Mouse (Mus musculus): ENCODE measurements around the gene Cdkl5. TPM values are rescaled to one million over a fixed set of nuclear protein-coding genes. Genes with fewer than 3 reads are reported as not detected.
"Not testable (repeated sequence)": the region's sequence is repeated elsewhere in the genome, so short reads cannot be mapped to it uniquely, and the experiment has no call there.

Gene Cdkl5
- polyA plus RNA-seq, 1 experiment from 2014 or later = 0.35 TPM

DNA sequence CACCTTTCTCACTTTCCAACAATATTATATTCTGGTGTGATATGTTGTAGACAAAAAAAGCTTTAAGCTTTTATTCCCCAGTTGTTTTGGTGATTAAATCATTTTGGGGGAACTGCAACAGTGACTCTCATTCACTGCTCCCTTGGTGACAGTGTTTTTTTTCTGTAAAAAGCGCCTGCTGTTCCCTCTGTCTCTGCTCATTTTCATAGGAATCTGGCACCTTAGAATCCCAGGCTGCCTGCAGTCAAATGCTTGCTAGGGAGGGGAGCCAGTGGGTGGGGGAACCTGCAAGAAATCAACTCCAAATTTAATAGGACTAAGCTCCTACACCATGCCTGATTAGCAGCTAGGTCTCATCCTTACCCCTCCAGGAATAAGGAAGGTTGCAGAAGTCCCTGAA lies 221.5 kb downstream of the Cdkl5 start:
- no peak overlapping the region for H3K4me2 ChIP-seq (ENCODE audit: low read depth, low read length)
- no peaks in the 10 kb centered on the region for H3K9me3 ChIP-seq (replicated peaks; ENCODE audit: control insufficient read depth, low read length)
- WGBS (ENCODE audit: insufficient replicate concordance) = 32% methylated on average over 1 of the region's 1 CpGs
- no peak overlapping the region for H3K4me3 ChIP-seq (ENCODE audit: low read depth, low read length)
- H3K9ac ChIP-seq (ENCODE audit: low read depth, low read length) = no peak overlapping the region
- no peaks in the 10 kb centered on the region for H3K27me3 ChIP-seq (ENCODE audit: control insufficient read depth, insufficient read depth, low read depth, low read length)
- no peaks in the 10 kb centered on the region for H3K4me1 ChIP-seq (ENCODE audit: control insufficient read depth, low read depth, low read length)
- no peak for ATAC-seq (ENCODE audit: low read depth)
- no peak overlapping the region for H3K27ac ChIP-seq (ENCODE audit: low read length)
- no peaks in the 10 kb centered on the region for H3K36me3 ChIP-seq (ENCODE audit: control insufficient read depth, insufficient read depth)

DNA sequence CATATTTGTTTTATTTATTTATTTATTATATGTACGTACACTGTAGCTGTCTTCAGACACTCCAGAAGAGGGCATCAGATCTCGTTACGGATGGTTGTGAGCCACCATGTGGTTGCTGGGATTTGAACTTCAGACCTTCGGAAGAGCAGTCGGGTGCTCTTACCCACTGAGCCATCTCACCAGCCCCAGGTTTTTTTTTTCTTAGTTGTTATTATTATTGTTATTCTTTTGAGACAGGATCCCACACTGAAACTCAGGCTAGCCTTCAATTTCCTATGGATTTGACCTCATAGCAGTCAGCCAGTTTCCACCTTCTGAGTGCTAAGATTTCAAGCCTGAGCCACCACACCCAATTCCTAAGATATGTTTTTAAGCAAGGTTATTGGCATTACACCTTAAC lies 224.9 kb downstream of the Cdkl5 start:
- not testable (repeated sequence) for H3K4me2 ChIP-seq (ENCODE audit: low read depth, low read length); H3K27me3 ChIP-seq (ENCODE audit: control insufficient read depth, insufficient read depth, low read depth, low read length); H3K4me1 ChIP-seq (ENCODE audit: control insufficient read depth, low read depth, low read length); H3K4me3 ChIP-seq (ENCODE audit: low read depth, low read length); H3K9me3 ChIP-seq (replicated peaks; ENCODE audit: control insufficient read depth, low read length); H3K27ac ChIP-seq (ENCODE audit: low read length); ATAC-seq (ENCODE audit: low read depth); H3K9ac ChIP-seq (ENCODE audit: low read depth, low read length); H3K36me3 ChIP-seq (ENCODE audit: control insufficient read depth, insufficient read depth)
- WGBS (ENCODE audit: insufficient replicate concordance) = 73% methylated on average over 5 of the region's 5 CpGs

DNA sequence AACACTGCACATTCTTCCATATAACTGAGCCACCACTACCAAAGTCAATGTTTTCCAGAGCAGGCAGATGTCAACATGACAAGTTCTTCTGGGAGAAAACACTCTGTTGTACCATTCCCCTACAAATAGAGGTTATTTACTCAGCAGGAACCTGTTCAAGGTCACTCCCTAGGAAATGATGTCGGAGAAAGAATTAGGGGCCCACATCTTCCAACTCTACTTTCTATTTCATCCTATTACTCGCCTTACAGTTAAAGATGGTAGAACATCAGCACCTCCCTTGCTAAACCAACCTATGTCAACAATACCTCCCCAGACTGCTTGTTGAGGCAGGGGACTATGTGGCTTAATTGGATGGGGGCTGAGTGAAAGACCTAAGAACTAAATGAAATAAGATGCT lies 226.8 kb downstream of the Cdkl5 start, which contains the start of gene Rs1:
Gene Rs1 (plus strand): TSS at position 301 of the 400 bp plus-strand sequence.
- no peaks in the 10 kb centered on the region for H3K36me3 ChIP-seq (ENCODE audit: control insufficient read depth, insufficient read depth)
- no peaks in the 10 kb centered on the region for H3K9me3 ChIP-seq (replicated peaks; ENCODE audit: control insufficient read depth, low read length)
- no peak for ATAC-seq (ENCODE audit: low read depth)
- no peaks in the 10 kb centered on the region; the same call in 1 of the 2 replicates for H3K4me1 ChIP-seq (ENCODE audit: control insufficient read depth, low read depth, low read length)
- no peaks in the 10 kb centered on the region for H3K27me3 ChIP-seq (ENCODE audit: control insufficient read depth, insufficient read depth, low read depth, low read length)
- H3K4me3 ChIP-seq (ENCODE audit: low read depth, low read length) = peak within 1 kb of the TSS; percentile 67
- peak within 1 kb of the TSS; percentile 58 for H3K4me2 ChIP-seq (ENCODE audit: low read depth, low read length)
- 72% methylated on average over 2 of the region's 2 CpGs for WGBS (ENCODE audit: insufficient replicate concordance)
- H3K27ac ChIP-seq (ENCODE audit: low read length) = no peak within 1 kb of the TSS
- H3K9ac ChIP-seq (ENCODE audit: low read depth, low read length) = no peak within 1 kb of the TSS

DNA sequence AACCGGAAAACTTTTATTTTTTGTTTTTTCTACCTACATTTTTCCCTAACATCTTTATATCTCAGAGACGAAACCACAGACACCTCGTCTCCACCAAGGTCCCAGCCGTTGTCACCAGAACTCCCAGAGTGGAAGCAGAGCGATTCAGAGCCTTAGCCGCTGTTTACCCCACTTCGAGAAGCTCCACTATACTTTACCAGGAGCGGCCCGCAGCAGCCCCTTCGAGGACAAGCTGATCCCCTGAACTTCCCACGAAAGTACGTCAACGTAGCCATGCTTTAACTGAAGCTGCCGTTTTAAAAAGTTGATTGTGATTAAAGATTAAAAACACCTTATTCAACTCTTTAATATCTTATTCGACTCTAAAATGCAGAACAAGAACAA lies 228.3 kb downstream of the Cdkl5 start:
- H3K9me3 ChIP-seq (replicated peaks; ENCODE audit: control insufficient read depth, low read length) = no peaks in the 10 kb centered on the region
- H3K9ac ChIP-seq (ENCODE audit: low read depth, low read length) = peak overlapping the region; percentile 53
- no peaks in the 10 kb centered on the region for H3K27me3 ChIP-seq (ENCODE audit: control insufficient read depth, insufficient read depth, low read depth, low read length)
- peak overlapping the region; percentile 58 for H3K4me2 ChIP-seq (ENCODE audit: low read depth, low read length)
- H3K4me1 ChIP-seq (ENCODE audit: control insufficient read depth, low read depth, low read length) = no peaks in the 10 kb centered on the region; the same call in 1 of the 2 replicates
- WGBS (ENCODE audit: insufficient replicate concordance) = 28% methylated on average over 15 of the region's 15 CpGs
- H3K27ac ChIP-seq (ENCODE audit: low read length) = no peak overlapping the region
- no peaks in the 10 kb centered on the region for H3K36me3 ChIP-seq (ENCODE audit: control insufficient read depth, insufficient read depth)
- ATAC-seq (ENCODE audit: low read depth) = peak; percentile 79
- peak overlapping the region; percentile 67 for H3K4me3 ChIP-seq (ENCODE audit: low read depth, low read length)

DNA sequence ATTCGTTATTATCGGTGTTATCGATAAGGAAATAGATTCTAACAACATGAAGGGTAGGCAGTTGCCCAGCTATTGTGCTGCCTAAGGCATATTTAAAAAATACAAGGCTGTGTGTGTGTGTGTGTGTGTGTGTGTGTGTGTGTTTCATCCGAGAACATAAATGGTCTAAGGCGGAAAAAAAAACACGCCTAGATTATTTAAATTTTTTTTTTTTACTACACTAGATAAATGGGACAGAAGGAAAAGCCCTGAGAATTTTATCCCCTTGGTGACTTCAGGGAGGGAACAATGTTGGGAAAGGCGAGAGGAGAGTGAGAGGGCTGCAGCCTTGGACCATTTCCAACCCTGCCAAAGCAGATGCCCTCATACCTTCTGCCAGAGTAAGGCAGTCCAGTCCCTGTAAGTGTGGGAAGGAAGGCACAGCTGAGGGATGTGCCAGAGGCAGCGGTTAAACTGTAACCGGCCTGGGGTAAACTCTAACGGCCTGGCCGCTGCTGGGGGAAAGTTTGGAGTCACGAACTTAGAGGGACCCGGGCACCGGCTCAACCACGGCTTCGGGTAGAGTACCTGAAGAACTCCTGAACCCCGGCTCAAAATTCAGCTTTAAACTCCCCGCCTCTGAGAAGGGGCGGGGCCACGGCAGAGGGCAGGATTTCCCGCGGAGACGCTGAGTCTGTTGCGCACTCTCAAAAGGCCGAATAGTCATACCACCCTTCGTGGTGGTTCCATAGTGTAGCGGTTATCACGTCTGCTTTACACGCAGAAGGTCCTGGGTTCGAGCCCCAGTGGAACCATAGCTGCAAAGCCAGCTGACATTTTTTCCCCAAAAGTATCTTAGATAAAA lies 228.9 kb downstream of the Cdkl5 start:
- Histone ChIP-seq H3K4me2 (ENCODE audit: low read depth, low read length) (peak overlapping the region; percentile 58), H3K9ac (ENCODE audit: low read depth, low read length) (peak overlapping the region; percentile 53), H3K36me3 (ENCODE audit: control insufficient read depth, insufficient read depth) (no peaks in the 10 kb centered on the region), H3K27ac (ENCODE audit: low read length) (no peak overlapping the region), H3K9me3 (replicated peaks; ENCODE audit: control insufficient read depth, low read length) (no peaks in the 10 kb centered on the region), H3K27me3 (ENCODE audit: control insufficient read depth, insufficient read depth, low read depth, low read length) (no peaks in the 10 kb centered on the region), H3K4me1 (ENCODE audit: control insufficient read depth, low read depth, low read length) (no peaks in the 10 kb centered on the region; the same call in 1 of the 2 replicates), H3K4me3 (ENCODE audit: low read depth, low read length) (peak overlapping the region; percentile 67)
- peak; percentile 92 for ATAC-seq (ENCODE audit: low read depth)
- 22% methylated on average over 30 of the region's 30 CpGs for WGBS (ENCODE audit: insufficient replicate concordance)

DNA sequence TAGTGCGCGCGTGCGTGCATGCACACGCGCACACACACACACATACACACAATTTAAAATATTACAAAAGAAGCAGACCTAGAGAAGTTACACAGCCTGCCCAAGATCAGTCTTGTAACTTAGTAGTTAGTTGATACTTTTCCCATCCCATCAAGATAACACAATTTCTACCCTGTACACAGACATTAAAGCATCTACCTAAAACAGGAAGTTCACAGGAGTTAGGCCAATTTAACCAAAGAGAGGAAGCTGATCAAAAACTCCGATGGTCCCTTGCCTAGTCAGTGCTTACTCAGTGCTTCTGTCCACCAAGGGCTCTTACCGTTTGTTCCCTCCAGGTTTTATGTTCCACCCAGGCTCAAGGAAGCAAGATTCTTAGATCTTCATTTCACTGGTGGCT lies 243.7 kb downstream of the Cdkl5 start:
- ATAC-seq (ENCODE audit: low read depth) = no peak
- H3K27ac ChIP-seq (ENCODE audit: low read length) = no peak overlapping the region
- H3K36me3 ChIP-seq (ENCODE audit: control insufficient read depth, insufficient read depth) = no peaks in the 10 kb centered on the region
- 86% methylated on average over 8 of the region's 8 CpGs for WGBS (ENCODE audit: insufficient replicate concordance)
- no peaks in the 10 kb centered on the region for H3K9me3 ChIP-seq (replicated peaks; ENCODE audit: control insufficient read depth, low read length)
- H3K9ac ChIP-seq (ENCODE audit: low read depth, low read length) = no peak overlapping the region
- H3K4me2 ChIP-seq (ENCODE audit: low read depth, low read length) = no peak overlapping the region
- H3K27me3 ChIP-seq (ENCODE audit: control insufficient read depth, insufficient read depth, low read depth, low read length) = no peaks in the 10 kb centered on the region; the same call in 1 of the 2 replicates
- H3K4me1 ChIP-seq (ENCODE audit: control insufficient read depth, low read depth, low read length) = no peaks in the 10 kb centered on the region
- no peak overlapping the region for H3K4me3 ChIP-seq (ENCODE audit: low read depth, low read length)

DNA sequence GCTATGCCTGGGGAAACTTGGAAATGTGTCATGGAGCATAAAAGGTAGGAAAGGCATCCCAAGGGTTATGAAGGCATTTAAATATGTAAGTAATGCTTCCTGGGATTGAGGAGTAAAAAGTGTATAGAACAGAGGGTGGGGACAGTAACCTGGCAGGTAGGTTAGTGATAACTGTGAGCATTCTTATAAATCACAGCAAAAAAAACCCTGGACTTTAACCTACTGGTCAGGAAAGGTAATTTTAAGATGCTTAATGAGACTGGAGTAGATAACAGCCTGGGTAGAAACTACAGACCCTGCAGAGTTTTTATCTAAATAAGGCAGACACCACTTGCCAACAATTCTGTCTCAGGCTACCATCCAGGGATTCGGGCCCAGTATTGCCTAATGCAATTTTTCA lies 245.9 kb downstream of the Cdkl5 start:
- Histone ChIP-seq H3K27ac (ENCODE audit: low read length) (no peak overlapping the region), H3K4me2 (ENCODE audit: low read depth, low read length) (no peak overlapping the region), H3K27me3 (ENCODE audit: control insufficient read depth, insufficient read depth, low read depth, low read length) (no peaks in the 10 kb centered on the region; the same call in 1 of the 2 replicates), H3K4me1 (ENCODE audit: control insufficient read depth, low read depth, low read length) (no peaks in the 10 kb centered on the region), H3K9me3 (replicated peaks; ENCODE audit: control insufficient read depth, low read length) (no peaks in the 10 kb centered on the region), H3K9ac (ENCODE audit: low read depth, low read length) (no peak overlapping the region), H3K36me3 (ENCODE audit: control insufficient read depth, insufficient read depth) (no peaks in the 10 kb centered on the region), H3K4me3 (ENCODE audit: low read depth, low read length) (no peak overlapping the region)
- no peak for ATAC-seq (ENCODE audit: low read depth)
- whole genome bisulfite sequencing (ENCODE audit: insufficient replicate concordance) = 50% methylated on average over 1 of the region's 1 CpGs

DNA sequence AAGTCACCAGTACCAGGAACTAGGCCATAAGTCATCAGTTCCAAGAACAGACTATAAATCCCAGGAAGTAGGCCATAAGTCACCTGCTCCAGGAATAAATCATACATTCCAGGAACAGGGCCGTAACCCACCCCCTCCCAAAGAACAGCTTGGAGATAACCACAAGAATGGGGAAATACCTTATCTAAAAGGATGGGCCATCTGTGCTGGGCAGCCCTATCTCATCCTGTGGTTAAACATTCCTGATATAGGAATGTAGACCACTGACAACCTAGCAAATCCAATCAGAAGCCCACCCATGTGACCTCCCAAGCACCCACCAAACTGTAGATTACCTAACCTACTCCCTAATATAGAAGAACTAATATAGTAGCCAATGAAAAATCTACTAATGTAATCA lies 249.1 kb downstream of the Cdkl5 start:
- H3K4me2 ChIP-seq (ENCODE audit: low read depth, low read length) = no peak overlapping the region
- no peaks in the 10 kb centered on the region for H3K4me1 ChIP-seq (ENCODE audit: control insufficient read depth, low read depth, low read length)
- H3K36me3 ChIP-seq (ENCODE audit: control insufficient read depth, insufficient read depth) = no peaks in the 10 kb centered on the region
- no peak overlapping the region for H3K9ac ChIP-seq (ENCODE audit: low read depth, low read length)
- no peaks in the 10 kb centered on the region for H3K9me3 ChIP-seq (replicated peaks; ENCODE audit: control insufficient read depth, low read length)
- no peaks in the 10 kb centered on the region for H3K27me3 ChIP-seq (ENCODE audit: control insufficient read depth, insufficient read depth, low read depth, low read length)
- no peak for ATAC-seq (ENCODE audit: low read depth)
- no peak overlapping the region for H3K27ac ChIP-seq (ENCODE audit: low read length)
- no peak overlapping the region for H3K4me3 ChIP-seq (ENCODE audit: low read depth, low read length)
- 47% methylated on average over 1 of the region's 1 CpGs for WGBS (ENCODE audit: insufficient replicate concordance)

DNA sequence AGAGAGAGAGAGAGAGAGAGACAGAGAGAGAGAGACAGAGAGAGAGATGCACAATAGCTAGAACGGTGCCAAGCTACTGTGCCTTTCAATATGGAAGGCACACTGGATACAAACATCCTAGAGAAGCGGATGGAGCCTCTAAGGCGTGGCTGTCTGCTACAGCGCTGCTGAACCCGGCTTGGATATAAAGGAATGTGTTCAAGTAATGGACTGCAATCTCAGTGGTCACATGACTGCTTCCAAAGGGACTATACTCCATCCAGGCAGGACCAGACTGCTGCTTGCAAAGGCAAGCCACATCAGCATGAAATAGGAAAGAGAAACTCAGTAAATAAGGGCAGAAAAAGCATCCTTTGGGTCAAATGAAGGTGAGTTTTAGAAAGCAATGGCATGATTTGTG lies 258.9 kb downstream of the Cdkl5 start, which contains the start of gene Ppef1:
Gene Ppef1 (minus strand): TSS at position 116 of the 400 bp plus-strand sequence.
- WGBS (ENCODE audit: insufficient replicate concordance) = 72% methylated on average over 5 of the region's 5 CpGs
- H3K4me1 ChIP-seq (ENCODE audit: control insufficient read depth, low read depth, low read length) = no peaks in the 10 kb centered on the region
- H3K4me3 ChIP-seq (ENCODE audit: low read depth, low read length) = no peak within 1 kb of the TSS
- H3K27ac ChIP-seq (ENCODE audit: low read length) = no peak within 1 kb of the TSS
- no peak within 1 kb of the TSS for H3K9ac ChIP-seq (ENCODE audit: low read depth, low read length)
- H3K27me3 ChIP-seq (ENCODE audit: control insufficient read depth, insufficient read depth, low read depth, low read length) = no peaks in the 10 kb centered on the region; the same call in 1 of the 2 replicates
- no peak for ATAC-seq (ENCODE audit: low read depth)
- no peaks in the 10 kb centered on the region for H3K36me3 ChIP-seq (ENCODE audit: control insufficient read depth, insufficient read depth)
- H3K4me2 ChIP-seq (ENCODE audit: low read depth, low read length) = no peak within 1 kb of the TSS
- no peaks in the 10 kb centered on the region for H3K9me3 ChIP-seq (replicated peaks; ENCODE audit: control insufficient read depth, low read length)
